Mouse (Mus musculus): ENCODE data around the gene Gm29094. TPM values are rescaled to one million over a fixed set of nuclear protein-coding genes. Genes with fewer than 3 reads are reported as not detected.
"Not testable (repeated sequence)": the region's sequence is repeated elsewhere in the genome, so short reads cannot be mapped to it uniquely, and the experiment has no call there.

Gm29094 gene
- polyA plus RNA-seq, 1 experiment from 2014 or later: not detected

GRCm38 (mm10) chr9:89228122-89228521, 28.9 kb downstream of the Gm29094 start:
- ATAC-seq (ENCODE audit: insufficient number of reproducible peaks, low FRiP score, low TSS enrichment, low read depth): no peak
- no peak overlapping the region for H3K4me2 ChIP-seq (ENCODE audit: low read depth, severe bottlenecking)
- H3K9me3 ChIP-seq (ENCODE audit: control insufficient read depth, low read length): no peaks in the 10 kb centered on the region
- H3K4me1 ChIP-seq (ENCODE audit: control insufficient read depth, insufficient read depth, low read length): no peaks in the 10 kb centered on the region
- WGBS: 89% methylated on average over 7 of the region's 7 CpGs
- H3K27ac ChIP-seq (replicated peaks; ENCODE audit: low read depth, low read length): no peak overlapping the region
- no peak for DNase-seq (ENCODE audit: low spot score)
- no peaks in the 10 kb centered on the region for H3K27me3 ChIP-seq (ENCODE audit: control insufficient read depth, insufficient read depth, low read length)
- no peak overlapping the region for H3K4me3 ChIP-seq (ENCODE audit: low read depth, low read length)
- no peaks in the 10 kb centered on the region for H3K36me3 ChIP-seq (ENCODE audit: control insufficient read depth, insufficient read depth, low read length)
- H3K9ac ChIP-seq (ENCODE audit: low read length): no peak overlapping the region

- DNase-seq (ENCODE audit: low spot score); H3K27ac ChIP-seq (replicated peaks; ENCODE audit: low read depth, low read length); ATAC-seq (ENCODE audit: insufficient number of reproducible peaks, low FRiP score, low TSS enrichment, low read depth); H3K27me3 ChIP-seq (ENCODE audit: control insufficient read depth, insufficient read depth, low read length); H3K4me3 ChIP-seq (ENCODE audit: low read depth, low read length); H3K4me2 ChIP-seq (ENCODE audit: low read depth, severe bottlenecking); H3K4me1 ChIP-seq (ENCODE audit: control insufficient read depth, insufficient read depth, low read length); H3K9ac ChIP-seq (ENCODE audit: low read length); H3K36me3 ChIP-seq (ENCODE audit: control insufficient read depth, insufficient read depth, low read length); H3K9me3 ChIP-seq (ENCODE audit: control insufficient read depth, low read length): not testable (repeated sequence)
- 86% methylated on average over 1 of the region's 2 CpGs for WGBS
Observed at GRCm38 (mm10) chr9:89230897-89231497, 31.8 kb downstream of the Gm29094 start.

DNA sequence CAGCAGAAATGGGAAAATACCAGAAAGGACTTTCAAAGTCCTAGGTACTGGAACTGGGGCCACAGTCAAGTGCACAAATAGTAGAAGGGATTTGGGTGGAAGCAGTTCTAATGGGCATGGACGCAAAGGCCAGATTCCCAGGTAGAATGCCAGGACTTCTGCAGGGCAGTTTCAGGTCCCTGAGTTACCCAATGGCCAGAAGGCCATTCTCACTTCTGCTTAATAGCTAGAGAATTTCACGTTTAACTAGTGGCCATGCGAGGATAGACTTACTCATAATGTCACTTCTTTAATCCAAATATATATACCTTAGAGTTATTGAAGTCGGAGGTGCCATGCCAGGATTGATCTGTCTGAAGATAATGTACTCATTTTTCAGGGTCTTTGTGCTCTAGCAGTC, 38.0 kb downstream of the Gm29094 start:
- not testable (repeated sequence) for H3K27ac ChIP-seq (replicated peaks; ENCODE audit: low read depth, low read length); DNase-seq (ENCODE audit: low spot score); ATAC-seq (ENCODE audit: insufficient number of reproducible peaks, low FRiP score, low TSS enrichment, low read depth); H3K4me3 ChIP-seq (ENCODE audit: low read depth, low read length); H3K9me3 ChIP-seq (ENCODE audit: control insufficient read depth, low read length); H3K4me2 ChIP-seq (ENCODE audit: low read depth, severe bottlenecking); H3K36me3 ChIP-seq (ENCODE audit: control insufficient read depth, insufficient read depth, low read length); H3K9ac ChIP-seq (ENCODE audit: low read length); H3K27me3 ChIP-seq (ENCODE audit: control insufficient read depth, insufficient read depth, low read length); H3K4me1 ChIP-seq (ENCODE audit: control insufficient read depth, insufficient read depth, low read length)
- 80% methylated on average over 4 of the region's 4 CpGs for WGBS

GRCm38 (mm10) chr9:89238976-89239505, 39.9 kb downstream of the Gm29094 start:
- H3K4me2 ChIP-seq (ENCODE audit: low read depth, severe bottlenecking); H3K27ac ChIP-seq (replicated peaks; ENCODE audit: low read depth, low read length); H3K27me3 ChIP-seq (ENCODE audit: control insufficient read depth, insufficient read depth, low read length); ATAC-seq (ENCODE audit: insufficient number of reproducible peaks, low FRiP score, low TSS enrichment, low read depth); H3K9me3 ChIP-seq (ENCODE audit: control insufficient read depth, low read length); H3K9ac ChIP-seq (ENCODE audit: low read length); H3K36me3 ChIP-seq (ENCODE audit: control insufficient read depth, insufficient read depth, low read length); H3K4me1 ChIP-seq (ENCODE audit: control insufficient read depth, insufficient read depth, low read length); DNase-seq (ENCODE audit: low spot score); H3K4me3 ChIP-seq (ENCODE audit: low read depth, low read length): not testable (repeated sequence)
- 87% methylated on average over 4 of the region's 5 CpGs for WGBS

DNA sequence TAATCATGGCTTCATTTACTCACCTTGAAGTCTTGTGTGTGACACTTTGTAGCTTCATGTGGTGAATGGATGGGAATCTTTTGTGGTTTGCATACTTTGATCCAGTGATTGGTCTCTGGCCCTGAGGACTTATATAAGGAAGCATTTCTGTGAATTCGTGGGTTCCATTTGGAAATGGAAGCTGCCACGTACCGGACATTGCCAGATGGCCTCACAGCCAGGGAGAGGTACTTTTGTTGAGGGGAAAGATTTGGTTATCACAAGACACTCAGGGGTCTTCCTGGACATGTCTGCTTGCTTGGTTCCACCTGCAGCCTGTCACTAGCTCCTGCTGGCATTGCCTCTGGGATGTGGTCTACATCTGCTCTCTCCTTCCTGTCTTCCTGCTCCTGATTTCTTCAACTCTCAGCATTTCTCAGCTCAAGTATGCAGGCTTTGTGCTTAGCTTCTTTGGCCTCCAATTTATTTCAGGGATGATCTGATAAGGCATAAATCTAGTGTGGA, 41.4 kb downstream of the Gm29094 start:
- not testable (repeated sequence) for H3K27ac ChIP-seq (replicated peaks; ENCODE audit: low read depth, low read length); H3K9me3 ChIP-seq (ENCODE audit: control insufficient read depth, low read length); H3K36me3 ChIP-seq (ENCODE audit: control insufficient read depth, insufficient read depth, low read length); H3K4me1 ChIP-seq (ENCODE audit: control insufficient read depth, insufficient read depth, low read length); DNase-seq (ENCODE audit: low spot score); H3K9ac ChIP-seq (ENCODE audit: low read length); ATAC-seq (ENCODE audit: insufficient number of reproducible peaks, low FRiP score, low TSS enrichment, low read depth); H3K4me2 ChIP-seq (ENCODE audit: low read depth, severe bottlenecking); H3K4me3 ChIP-seq (ENCODE audit: low read depth, low read length); H3K27me3 ChIP-seq (ENCODE audit: control insufficient read depth, insufficient read depth, low read length)
- 90% methylated on average over 3 of the region's 3 CpGs for WGBS

DNA sequence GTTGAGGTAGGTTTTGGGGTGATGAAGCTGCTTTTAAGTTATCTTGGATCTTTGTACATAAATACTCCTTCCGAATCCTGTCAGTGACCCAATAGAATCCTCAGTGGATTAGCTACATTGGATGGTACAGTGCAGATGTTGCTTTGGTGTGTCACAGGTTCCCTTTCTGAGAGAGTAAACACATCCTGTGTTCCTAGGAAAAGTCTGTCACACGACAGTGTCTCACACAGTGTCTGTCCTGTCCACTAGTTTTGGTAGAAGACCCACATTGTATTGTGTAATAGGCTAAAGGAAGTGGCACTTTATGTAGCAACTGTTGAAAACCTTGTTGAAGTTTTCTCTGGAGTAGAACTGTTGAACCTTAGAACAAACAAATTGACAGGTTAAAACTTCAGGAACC, 54.2 kb downstream of the Gm29094 start:
- no peak for ATAC-seq (ENCODE audit: insufficient number of reproducible peaks, low FRiP score, low TSS enrichment, low read depth)
- Histone ChIP-seq H3K4me1 (ENCODE audit: control insufficient read depth, insufficient read depth, low read length) (no peaks in the 10 kb centered on the region), H3K4me3 (ENCODE audit: low read depth, low read length) (no peak overlapping the region), H3K36me3 (ENCODE audit: control insufficient read depth, insufficient read depth, low read length) (no peaks in the 10 kb centered on the region), H3K9ac (ENCODE audit: low read length) (no peak overlapping the region), H3K4me2 (ENCODE audit: low read depth, severe bottlenecking) (no peak overlapping the region), H3K27me3 (ENCODE audit: control insufficient read depth, insufficient read depth, low read length) (no peaks in the 10 kb centered on the region), H3K9me3 (ENCODE audit: control insufficient read depth, low read length) (no peaks in the 10 kb centered on the region), H3K27ac (replicated peaks; ENCODE audit: low read depth, low read length) (no peak overlapping the region)
- WGBS: 90% methylated on average over 2 of the region's 2 CpGs
- DNase-seq (ENCODE audit: low spot score): no peak

GRCm38 (mm10) chr9:89256556-89257335, 57.6 kb downstream of the Gm29094 start:
- H3K4me3 ChIP-seq (ENCODE audit: low read depth, low read length): no peak overlapping the region

DNA sequence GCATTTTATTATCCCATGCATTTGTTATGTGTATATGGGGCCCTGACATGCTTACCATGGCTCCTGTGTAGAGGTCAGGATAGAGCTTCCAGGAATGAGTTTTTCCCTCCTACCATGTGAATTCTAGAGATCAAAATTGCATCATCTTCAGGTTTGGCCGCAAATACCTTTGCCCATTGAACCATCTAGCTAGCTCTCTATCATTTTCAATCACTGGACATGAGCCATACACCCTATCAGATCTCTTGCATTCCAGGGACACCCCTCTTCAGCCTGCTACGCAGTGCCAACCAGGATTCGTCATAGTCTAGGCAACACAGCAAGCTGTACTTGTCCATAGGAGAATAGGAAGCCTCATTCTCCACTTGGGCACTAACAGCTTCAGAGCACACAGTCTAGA, 64.8 kb downstream of the Gm29094 start:
- Histone ChIP-seq H3K4me3 (ENCODE audit: low read depth, low read length) (no peak overlapping the region), H3K27me3 (ENCODE audit: control insufficient read depth, insufficient read depth, low read length) (no peaks in the 10 kb centered on the region), H3K4me2 (ENCODE audit: low read depth, severe bottlenecking) (no peak overlapping the region), H3K27ac (replicated peaks; ENCODE audit: low read depth, low read length) (no peak overlapping the region), H3K9ac (ENCODE audit: low read length) (no peak overlapping the region), H3K4me1 (ENCODE audit: control insufficient read depth, insufficient read depth, low read length) (no peaks in the 10 kb centered on the region), H3K36me3 (ENCODE audit: control insufficient read depth, insufficient read depth, low read length) (no peaks in the 10 kb centered on the region), H3K9me3 (ENCODE audit: control insufficient read depth, low read length) (no peaks in the 10 kb centered on the region)
- DNase-seq (ENCODE audit: low spot score) (no peak), ATAC-seq (ENCODE audit: insufficient number of reproducible peaks, low FRiP score, low TSS enrichment, low read depth) (no peak)
- 93% methylated on average over 3 of the region's 3 CpGs for WGBS

More at GRCm38 (mm10) chr9:89256556-89257335, 57.6 kb downstream of the Gm29094 start:
- Histone ChIP-seq H3K4me1 (ENCODE audit: control insufficient read depth, insufficient read depth, low read length) (no peaks in the 10 kb centered on the region), H3K27ac (replicated peaks; ENCODE audit: low read depth, low read length) (no peak overlapping the region), H3K9me3 (ENCODE audit: control insufficient read depth, low read length) (no peaks in the 10 kb centered on the region), H3K27me3 (ENCODE audit: control insufficient read depth, insufficient read depth, low read length) (no peaks in the 10 kb centered on the region), H3K9ac (ENCODE audit: low read length) (no peak overlapping the region), H3K36me3 (ENCODE audit: control insufficient read depth, insufficient read depth, low read length) (no peaks in the 10 kb centered on the region), H3K4me2 (ENCODE audit: low read depth, severe bottlenecking) (no peak overlapping the region)
- DNase-seq (ENCODE audit: low spot score) (no peak), ATAC-seq (ENCODE audit: insufficient number of reproducible peaks, low FRiP score, low TSS enrichment, low read depth) (no peak)
- 89% methylated on average over 12 of the region's 12 CpGs for WGBS
